Mouse (Mus musculus) gastrocnemius, postnatal 36 days (tissue): ENCODE results near the gene Trp53i13. TPM values are rescaled to one million over a fixed set of nuclear protein-coding genes. Genes with fewer than 3 reads are reported as not detected.

Experiments
- DNase-seq, 2 experiments: peaks; one replicate each; pipeline ENCODE4 v3.0.0; 2022
- intact Hi-C: fragments of 180-260 bp; cut with DNase I; formaldehyde crosslinking; loops from one replicate; pipeline ENCODE4 v1.15.1; 2025
- total RNA-seq, 2 experiments: library from RNA; stranded (reverse); gene quantifications; 2 replicates each; pipeline ENCODE4 v1.2.3; 2021

Trp53i13 gene
- total RNA-seq, 2 experiments from 2014 or later: 2.9 to 3.6 TPM

- no peak for DNase-seq
- intact Hi-C loops: loop anchor here (5.0 kb wide), 1 partner anchor 134 kb away; no protein-coding TSS in a partner anchor
Measured at GRCm38 (mm10) chr11:77493512-77494343, 22.1 kb downstream of the Trp53i13 start, which contains the start of gene Git1. Git1 (plus strand) TSS chr11:77493562.

GRCm38 (mm10) chr11:77492911-77493332, 22.9 kb downstream of the Trp53i13 start:
- DNase-seq: peak; percentile 87 to 92
- intact Hi-C loops: loop anchor here (5.0 kb wide), 1 partner anchor 134 kb away; no protein-coding TSS in a partner anchor

GRCm38 (mm10) chr11:77492311-77492871, 23.4 kb downstream of the Trp53i13 start:
- intact Hi-C loops: loop anchor here (5.0 kb wide), 1 partner anchor 135 kb away; no protein-coding TSS in a partner anchor
- DNase-seq: no peak

- intact Hi-C loops: loop anchor here (1.0 to 5.0 kb wide), 3 partner anchors 9 to 136 kb away; no protein-coding TSS in a partner anchor
- DNase-seq: peak in 1 of 2 experiments; percentile 62
Measured at GRCm38 (mm10) chr11:77491502-77492291, 24.1 kb downstream of the Trp53i13 start.

GRCm38 (mm10) chr11:77491123-77491501, 24.7 kb downstream of the Trp53i13 start:
- peak; percentile 76 to 87 for DNase-seq
- intact Hi-C loops: loop anchor here (1.0 to 5.0 kb wide), 3 partner anchors 9 to 136 kb away; no protein-coding TSS in a partner anchor

GRCm38 (mm10) chr11:77490451-77490850, 25.3 kb downstream of the Trp53i13 start:
- intact Hi-C loops: loop anchor here (2.0 to 5.0 kb wide), 2 partner anchors 22 to 137 kb away; no protein-coding TSS in a partner anchor
- no peak for DNase-seq

- peak in 1 of 2 experiments; percentile 65 for DNase-seq
- intact Hi-C loops: loop anchor here (2.0 to 5.0 kb wide), 2 partner anchors 23 to 138 kb away; no protein-coding TSS in a partner anchor
Measured at GRCm38 (mm10) chr11:77489591-77490235, 26.1 kb downstream of the Trp53i13 start, which contains the start of gene Ankrd13b. Ankrd13b (minus strand) TSS chr11:77489678.

GRCm38 (mm10) chr11:77488771-77489581, 26.8 kb downstream of the Trp53i13 start:
- intact Hi-C loops: no loop called here
- DNase-seq: no peak

- DNase-seq: no peak
- intact Hi-C loops: no loop called here
Measured at GRCm38 (mm10) chr11:77486798-77487197, 29.0 kb downstream of the Trp53i13 start.

GRCm38 (mm10) chr11:77485229-77485628, 30.6 kb downstream of the Trp53i13 start:
- no peak for DNase-seq
- intact Hi-C loops: no loop called here

GRCm38 (mm10) chr11:77483510-77484255, 32.1 kb downstream of the Trp53i13 start:
- intact Hi-C loops: no loop called here
- DNase-seq: no peak

- intact Hi-C loops: no loop called here
- DNase-seq: no peak
Measured at GRCm38 (mm10) chr11:77483043-77483442, 32.7 kb downstream of the Trp53i13 start.

GRCm38 (mm10) chr11:77476895-77477294, 38.9 kb downstream of the Trp53i13 start:
- no peak for DNase-seq
- intact Hi-C loops: no loop called here

GRCm38 (mm10) chr11:77476216-77476615, 39.6 kb downstream of the Trp53i13 start:
- intact Hi-C loops: no loop called here
- no peak for DNase-seq

GRCm38 (mm10) chr11:77472775-77473174, 43.0 kb downstream of the Trp53i13 start:
- intact Hi-C loops: no loop called here

GRCm38 (mm10) chr11:77471407-77471806, 44.4 kb downstream of the Trp53i13 start:
- intact Hi-C loops: no loop called here
- no peak for DNase-seq

More at GRCm38 (mm10) chr11:77472775-77473174, 43.0 kb downstream of the Trp53i13 start:
- DNase-seq: no peak

GRCm38 (mm10) chr11:77468397-77468796, 47.4 kb downstream of the Trp53i13 start:
- intact Hi-C loops: loop anchor here (5.0 kb wide), 1 partner anchor 371 kb away; no protein-coding TSS in a partner anchor
- DNase-seq: no peak

GRCm38 (mm10) chr11:77467784-77468183, 48.0 kb downstream of the Trp53i13 start:
- peak; percentile 73 to 75 for DNase-seq
- intact Hi-C loops: loop anchor here (5.0 kb wide), 1 partner anchor 370 kb away; no protein-coding TSS in a partner anchor
